Mouse (Mus musculus): ENCODE data around the gene D430041D05Rik.

DNA sequence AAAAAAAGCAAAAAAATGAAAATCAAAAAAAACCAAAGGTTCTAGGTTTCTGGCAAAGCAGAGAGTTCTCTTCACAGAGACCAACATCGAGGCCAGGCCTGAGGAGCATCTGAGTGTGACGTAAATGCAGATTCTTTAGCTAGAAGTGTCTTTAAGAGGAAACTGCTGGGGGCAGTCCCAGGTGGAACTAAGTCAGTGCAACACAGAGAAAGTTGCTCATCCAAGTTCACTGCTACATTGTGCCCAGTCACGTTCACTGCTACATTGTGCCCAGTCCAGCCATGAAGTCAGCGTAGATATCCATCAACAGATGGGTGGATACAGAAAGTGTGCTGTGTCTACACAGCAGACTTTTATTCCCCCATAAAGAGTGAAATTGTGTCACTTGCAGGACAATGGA is 27.2 kb downstream of the D430041D05Rik start:
- no peak for TF ChIP-seq EP300 (optimal IDR thresholded peaks at IDR 0.05)
- TF ChIP-seq CTCF (IDR thresholded peaks at IDR 0.05; ENCODE audit: low read depth), result no peak
